Mouse (Mus musculus) G1E (cell line): Measurements from ENCODE around the gene Jpt1.

Experiments
- CTCF ChIP-seq: IDR thresholded peaks from 2 replicates; pipeline ENCODE4 v1.5.1; 2012; ENCODE audit warnings: low read depth, low read length, inconsistent platforms, mixed read lengths
- TAL1 ChIP-seq: conservative IDR thresholded peaks from 2 replicates; pipeline ENCODE4 v1.6.1; 2012; ENCODE audit warnings: low read depth, low read length, inconsistent platforms, mixed read lengths

DNA sequence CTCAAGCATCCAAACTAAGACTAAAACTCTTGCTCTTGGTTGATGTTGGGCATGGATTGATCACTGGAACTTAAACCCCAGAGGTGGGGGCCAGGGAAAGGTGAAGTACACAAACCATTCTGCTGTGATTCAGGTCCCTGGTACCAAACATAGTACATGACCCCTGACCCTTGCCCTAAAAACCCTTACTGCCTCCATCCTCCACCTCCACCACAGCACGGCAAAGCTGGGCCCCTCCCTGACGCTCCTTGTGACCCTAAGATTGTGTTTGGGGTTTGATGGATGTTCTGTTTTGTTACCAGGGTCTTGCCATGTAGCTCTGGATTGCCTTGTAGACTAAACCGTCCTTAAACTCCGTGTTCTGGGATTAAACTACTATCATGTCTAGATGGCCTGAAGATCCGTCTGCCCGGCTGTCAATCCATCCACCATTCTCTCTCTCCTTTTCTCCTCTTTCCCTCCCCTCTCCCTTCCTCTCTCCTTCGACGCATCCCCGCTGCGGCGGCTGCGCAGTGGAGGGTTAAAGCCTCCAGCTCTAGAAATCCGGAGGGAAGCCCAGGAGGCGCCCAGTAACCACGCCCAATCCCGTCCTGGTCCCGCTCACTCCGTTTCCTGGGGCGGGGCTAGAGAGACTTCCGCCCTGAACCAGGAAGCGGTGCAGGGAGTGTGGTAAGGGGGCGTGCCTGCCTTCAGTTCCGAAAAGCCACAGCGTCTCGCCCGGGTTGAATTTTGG, 39.0 kb downstream of the Jpt1 start, which contains the start of gene Armc7:
- TF ChIP-seq CTCF (no peak), TAL1 (no peak)
